16 mouse cellular contexts compared by ENCODE assay signal in genomic region chr7:124220556-124220955, GRCm38 (mm10).
DNase-seq lines count a peak whose midpoint lies in the region; ATAC-seq lines count a peak whose summit lies in the region.
"Had no signal": no experiment of that assay in that cellular context is flagged by ENCODE, and none has a peak within 500 bp of the region (broad histone marks: within the 10 kb centered on the region; RNA-seq: fewer than 3 reads in every experiment).

No protein-coding gene starts in this region.

- DNase-seq in left cerebral cortex, adult 18-20 months (ENCODE audit: low spot score in 2 of 2), result peak; percentile 24 to 30
- DNase-seq in left cerebral cortex, postnatal 4 days, result no peak
- peak; percentile 23 to 47 for DNase-seq in frontal cortex, postnatal 10 days (ENCODE audit: low spot score in 2 of 2)
- DNase-seq in layer of hippocampus, adult 9-11 months, result peak; percentile 74
- peak; percentile 67 to 84 for DNase-seq in right cerebral cortex, postnatal 10 days (ENCODE audit: low spot score in 2 of 2)
- no peak for DNase-seq in gastrocnemius, postnatal 14 days
- no peak for DNase-seq in testis, postnatal 10 days (ENCODE audit: low spot score)
- DNase-seq: adrenal gland, postnatal 10 days; cerebellum, adult 9-11 months; heart, adult 11 months; kidney, adult 11 months; kidney, postnatal 36 days; lung, postnatal 36 days; spleen, adult 18-20 months; thymus, postnatal 4 days had no signal

- no peak for ATAC-seq in erythroblast, adult 5-6 weeks (replicated peaks; ENCODE audit: low FRiP score, poor library complexity, severe bottlenecking)

- intact Hi-C loops in left cerebral cortex, postnatal 4 days (cut with DNase I), result no loop called here
- intact Hi-C loops in gastrocnemius, postnatal 14 days (cut with DNase I; ENCODE audit: low total_unique reads), result no loop called here

Comparison
In these comparisons a context has a peak if more than half of its experiments do, and no peak if none do; other contexts are left out.
1. DNase-seq: peak in left cerebral cortex, adult 18-20 months (2 of 2), frontal cortex, postnatal 10 days (2 of 2), layer of hippocampus, adult 9-11 months (single experiment) and right cerebral cortex, postnatal 10 days (2 of 2); none in left cerebral cortex, postnatal 4 days (single experiment), gastrocnemius, postnatal 14 days (single experiment) and testis, postnatal 10 days (single experiment).